Mouse (Mus musculus) heart, postnatal 0 days (tissue): Measurements from ENCODE around the gene Clip1. TPM values are rescaled to one million over a fixed set of nuclear protein-coding genes. Genes with fewer than 3 reads are reported as not detected.

ENCODE experiments used
- ATAC-seq: fragments of 200-750 bp; cut with Nextera tagmentation; 2 replicates; pipeline ENCODE4 v1.8.0; 2017; ENCODE audit warnings: low read depth, moderate number of reproducible peaks, moderate library complexity; ENCODE audit not compliant: insufficient read depth
- DNase-seq: peaks from one replicate; pipeline ENCODE4 v3.0.0-alpha.2; 2016; ENCODE audit warnings: low spot score
- H3K27ac ChIP-seq: fragments of 300-500 bp; sonication (generic); 2 replicates; pipeline ENCODE4 v1.5.1; 2014; ENCODE audit warnings: low read depth, mild to moderate bottlenecking
- H3K27me3 ChIP-seq: fragments of 300-500 bp; sonication (generic); 2 replicates; pipeline ENCODE4 v1.6.1; 2014; ENCODE audit warnings: low read length, mixed read lengths; ENCODE audit not compliant: control insufficient read depth, insufficient read depth
- H3K36me3 ChIP-seq: fragments of 300-500 bp; sonication (generic); replicated peaks from 2 replicates; pipeline ENCODE4 v1.6.1; 2014; ENCODE audit warnings: low read length, mixed read lengths; ENCODE audit not compliant: control insufficient read depth, insufficient read depth
- H3K4me1 ChIP-seq: fragments of 300-500 bp; sonication (generic); 2 replicates; pipeline ENCODE4 v1.6.1; 2014; ENCODE audit warnings: antibody characterized with exemption; ENCODE audit not compliant: control insufficient read depth, insufficient read depth
- H3K4me2 ChIP-seq: fragments of 300-500 bp; sonication (generic); 2 replicates; pipeline ENCODE4 v1.6.1; 2014; ENCODE audit warnings: low read depth, mild to moderate bottlenecking, low read length, moderate library complexity
- H3K4me3 ChIP-seq: fragments of 300-500 bp; sonication (generic); 2 replicates; pipeline ENCODE4 v1.5.1; 2014; ENCODE audit warnings: low read depth, low read length
- H3K9ac ChIP-seq: fragments of 300-500 bp; sonication (generic); replicated peaks from 2 replicates; pipeline ENCODE4 v1.6.1; 2014; ENCODE audit warnings: low read depth, low read length, mixed read lengths
- H3K9me3 ChIP-seq: fragments of 300-500 bp; sonication (generic); replicated peaks from 2 replicates; pipeline ENCODE4 v1.6.1; 2016; ENCODE audit warnings: low read length; ENCODE audit not compliant: control insufficient read depth
- CTCF ChIP-seq: IDR thresholded peaks from 2 replicates; pipeline ENCODE4 v1.5.1; 2016; ENCODE audit warnings: antibody characterized with exemption, control low read depth, low read depth
- EP300 ChIP-seq: IDR thresholded peaks from 2 replicates; pipeline ENCODE4 v1.6.1; 2016; ENCODE audit warnings: antibody characterized with exemption, low read depth
- WGBS: fragments of 180-500 bp; shearing (Covaris S2); extraction: QIAGEN DNeasy Blood & Tissue Kit; methylation state at CpG from one replicate; pipeline ENCODE4 v1.1.7; 2014; 5-methylcytosine and 5-hydroxymethylcytosine counted together
- polyA plus RNA-seq: library from polyadenylated mRNA; unstranded; fragments of >200 nt; fragmentation: Nextera tagmentation; extraction: Ambion mirVana; gene quantifications from 2 replicates; pipeline ENCODE4 v1.2.1, GENCODE M21; 2015
- total RNA-seq: library from RNA; depleted of rRNA; stranded (reverse); fragments of >200 nt; gene quantifications from 2 replicates; pipeline ENCODE4 v1.2.3, GENCODE M21; 2014; ENCODE audit warnings: low replicate concordance; rRNA removed

The Clip1 gene
- total and polyA plus RNA-seq, 2 experiments from 2014 or later, result 44.1 to 70.0 TPM

DNA sequence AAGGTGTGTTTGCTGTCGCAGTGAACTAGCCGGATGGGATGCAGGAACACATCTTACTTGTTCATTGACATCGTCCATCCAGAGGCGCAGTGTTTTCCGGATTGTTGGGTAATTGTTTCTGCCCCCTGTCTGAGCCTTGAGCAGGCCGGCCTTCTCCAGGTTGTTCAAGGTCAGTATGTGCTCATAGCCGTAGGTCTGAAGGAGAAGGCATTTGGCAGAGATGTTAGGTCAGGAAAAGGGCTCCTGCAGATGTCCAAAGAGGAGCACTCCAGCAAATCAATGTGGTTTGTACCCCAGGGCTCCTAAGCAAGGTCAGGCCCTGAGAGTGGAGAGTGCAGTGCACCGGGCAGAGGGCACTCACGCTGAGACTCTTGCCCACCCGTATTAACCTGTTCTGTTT lies 150.6 kb downstream of the Clip1 start:
- Histone ChIP-seq H3K4me3 (no peak overlapping the region), H3K4me1 (no peaks in the 10 kb centered on the region), H3K4me2 (no peak overlapping the region), H3K27ac (no peak overlapping the region), H3K9me3 (no peaks in the 10 kb centered on the region), H3K27me3 (no peaks in the 10 kb centered on the region), H3K9ac (no peak overlapping the region), H3K36me3 (peaks cover 77% of the 10 kb centered on the region)
- DNase-seq (no peak), ATAC-seq (no peak)
- WGBS, result 80% methylated on average over 10 of the region's 10 CpGs
- TF ChIP-seq CTCF (no peak), EP300 (no peak)

DNA sequence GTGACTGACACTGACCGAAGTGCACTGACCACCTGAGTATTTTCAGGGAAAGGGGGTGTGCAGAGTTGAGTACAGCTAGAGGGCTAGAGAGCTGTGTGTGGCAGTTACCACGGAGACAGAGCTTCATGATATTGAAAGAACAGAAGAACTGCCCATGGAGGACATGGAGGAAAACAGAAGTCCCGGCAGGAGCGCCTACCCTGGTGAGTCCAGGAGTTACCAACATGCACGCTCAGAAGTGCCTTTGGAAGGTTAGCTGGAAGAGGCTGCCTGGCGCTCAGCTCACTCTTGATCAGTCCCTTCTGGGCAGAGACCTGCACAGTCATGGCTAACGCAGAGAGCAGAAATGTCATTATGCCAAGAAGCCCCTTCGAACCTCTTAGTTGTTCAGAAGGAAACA lies 154.4 kb downstream of the Clip1 start:
- H3K4me2 ChIP-seq, result no peak overlapping the region
- H3K9me3 ChIP-seq, result no peaks in the 10 kb centered on the region
- no peaks in the 10 kb centered on the region for H3K4me1 ChIP-seq
- H3K9ac ChIP-seq, result no peak overlapping the region
- 88% methylated on average over 8 of the region's 8 CpGs for WGBS
- no peak for TF ChIP-seq EP300
- no peak for TF ChIP-seq CTCF
- ATAC-seq, result no peak
- no peak overlapping the region for H3K4me3 ChIP-seq
- peaks cover 54% of the 10 kb centered on the region for H3K36me3 ChIP-seq
- no peak overlapping the region for H3K27ac ChIP-seq
- DNase-seq, result no peak
- no peaks in the 10 kb centered on the region for H3K27me3 ChIP-seq

DNA sequence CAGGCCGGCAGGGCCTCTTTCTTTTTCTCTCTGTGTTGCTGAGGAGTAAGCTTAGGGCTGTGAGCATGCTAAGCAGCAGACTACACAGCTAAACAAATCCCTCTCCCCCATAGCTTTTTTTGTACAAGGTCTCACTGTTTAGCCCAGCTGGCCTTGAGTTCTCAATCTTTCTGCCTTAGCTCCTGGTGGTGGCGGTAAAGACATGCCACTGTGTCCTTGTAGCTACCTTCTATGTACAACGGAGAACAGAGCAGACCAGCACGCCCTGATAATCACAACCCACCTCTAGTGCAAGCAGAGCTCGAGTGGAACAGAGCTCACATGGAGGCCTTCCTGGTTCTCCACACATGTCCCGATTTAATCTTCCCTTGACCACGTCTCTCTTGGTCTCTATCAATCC lies 155.8 kb downstream of the Clip1 start:
- no peak overlapping the region for H3K4me2 ChIP-seq
- no peak overlapping the region for H3K4me3 ChIP-seq
- H3K9ac ChIP-seq, result no peak overlapping the region
- H3K36me3 ChIP-seq, result peaks cover 45% of the 10 kb centered on the region
- no peak overlapping the region for H3K27ac ChIP-seq
- H3K4me1 ChIP-seq, result no peaks in the 10 kb centered on the region
- no peaks in the 10 kb centered on the region for H3K9me3 ChIP-seq
- ATAC-seq (no peak), DNase-seq (no peak)
- 69% methylated on average over 7 of the region's 7 CpGs for WGBS
- no peak for TF ChIP-seq EP300
- no peak for TF ChIP-seq CTCF
- no peaks in the 10 kb centered on the region for H3K27me3 ChIP-seq

Other genes starting within 250 kb of the Clip1 start
- not detected in 2 replicates for gene Lrrc43, start 195.3 kb downstream of the Clip1 start, total RNA-seq
- gene Lrrc43, start 195.3 kb downstream of the Clip1 start, polyA plus RNA-seq, result 0.05 TPM in 1 of 2 replicates, not detected in the other
- gene Il31, start 195.1 kb downstream of the Clip1 start, total RNA-seq, result not detected in 2 replicates
- not detected in 2 replicates for gene Il31, start 195.1 kb downstream of the Clip1 start, polyA plus RNA-seq
- gene B3gnt4, start 174.2 kb downstream of the Clip1 start, total RNA-seq, result not detected in 2 replicates
- gene B3gnt4, start 174.2 kb downstream of the Clip1 start, polyA plus RNA-seq, result not detected in 2 replicates
- 79.1 and 99.4 TPM in 2 replicates for gene Diablo, start 160.4 kb downstream of the Clip1 start, total RNA-seq
- 105 and 107 TPM in 2 replicates for gene Diablo, start 160.4 kb downstream of the Clip1 start, polyA plus RNA-seq
- 1.1 TPM in 1 of 2 replicates, not detected in the other for gene Gm49027, start 159.1 kb downstream of the Clip1 start, total RNA-seq
- gene Gm49027, start 159.1 kb downstream of the Clip1 start, polyA plus RNA-seq, result 0.15 TPM in 1 of 2 replicates, not detected in the other
- 15.9 and 42.7 TPM in 2 replicates for gene Vps33a, start 111.6 kb downstream of the Clip1 start, total RNA-seq
- gene Vps33a, start 111.6 kb downstream of the Clip1 start, polyA plus RNA-seq, result 16.7 and 17.5 TPM in 2 replicates
- gene Zcchc8, start 36.5 kb upstream of the Clip1 start, total RNA-seq, result 11.8 and 30.8 TPM in 2 replicates
- 31.3 and 31.8 TPM in 2 replicates for gene Zcchc8, start 36.5 kb upstream of the Clip1 start, polyA plus RNA-seq
- gene Rsrc2, start 64.8 kb upstream of the Clip1 start, total RNA-seq, result 19.5 and 19.9 TPM in 2 replicates
- 72.7 and 76.5 TPM in 2 replicates for gene Rsrc2, start 64.8 kb upstream of the Clip1 start, polyA plus RNA-seq
- 15.6 and 17.5 TPM in 2 replicates for gene Kntc1, start 65.1 kb upstream of the Clip1 start, total RNA-seq
- 3.8 and 3.9 TPM in 2 replicates for gene Kntc1, start 65.1 kb upstream of the Clip1 start, polyA plus RNA-seq
- not detected in 2 replicates for gene Hcar2, start 180.9 kb upstream of the Clip1 start, total RNA-seq
- gene Hcar2, start 180.9 kb upstream of the Clip1 start, polyA plus RNA-seq, result 0.14 TPM in 1 of 2 replicates, not detected in the other
- 5.3 TPM in 1 of 2 replicates, not detected in the other for gene Hcar1, start 195.4 kb upstream of the Clip1 start, total RNA-seq
- gene Hcar1, start 195.4 kb upstream of the Clip1 start, polyA plus RNA-seq, result 0.18 and 0.19 TPM in 2 replicates
- 5.4 and 5.9 TPM in 2 replicates for gene Denr, start 222.6 kb upstream of the Clip1 start, total RNA-seq
- 110 and 112 TPM in 2 replicates for gene Denr, start 222.6 kb upstream of the Clip1 start, polyA plus RNA-seq
- gene Gm43518, start 242.8 kb upstream of the Clip1 start, total RNA-seq, result not detected in 2 replicates
- 1.6 and 1.8 TPM in 2 replicates for gene Gm43518, start 242.8 kb upstream of the Clip1 start, polyA plus RNA-seq
- 2.0 and 11.5 TPM in 2 replicates for gene Ccdc62, start 246.1 kb upstream of the Clip1 start, total RNA-seq
- 5.8 and 7.0 TPM in 2 replicates for gene Ccdc62, start 246.1 kb upstream of the Clip1 start, polyA plus RNA-seq